Mouse (Mus musculus) lung, postnatal 0 days (tissue): Measurements from ENCODE around the gene Tmc1. TPM values are rescaled to one million over a fixed set of nuclear protein-coding genes. Genes with fewer than 3 reads are reported as not detected.
A peak's percentile ranks its signal among the peaks of the same experiment; 100 is the strongest.

ENCODE experiments used
- ATAC-seq: fragments of 200-750 bp; cut with Nextera tagmentation; 2 replicates; pipeline ENCODE4 v1.8.0; 2017; ENCODE audit warnings: moderate library complexity
- DNase-seq: peaks from one replicate; pipeline ENCODE4 v3.0.0-alpha.2; 2016; ENCODE audit warnings: low spot score
- H3K27ac ChIP-seq: fragments of 300-500 bp; sonication (generic); 2 replicates; pipeline ENCODE4 v1.5.1; 2014; ENCODE audit warnings: antibody characterized with exemption, mild to moderate bottlenecking, low read length, mixed read lengths
- H3K27me3 ChIP-seq: fragments of 300-500 bp; sonication (generic); replicated peaks from 2 replicates; pipeline ENCODE4 v1.6.1; 2014; ENCODE audit warnings: low read length, mixed read lengths; ENCODE audit not compliant: insufficient read depth
- H3K36me3 ChIP-seq: fragments of 300-500 bp; sonication (generic); 2 replicates; pipeline ENCODE4 v1.6.1; 2014; ENCODE audit warnings: low read length, mixed read lengths; ENCODE audit not compliant: insufficient read depth
- H3K4me1 ChIP-seq: fragments of 300-500 bp; sonication (generic); 2 replicates; pipeline ENCODE4 v1.6.1; 2014; ENCODE audit warnings: antibody characterized with exemption, low read depth, low read length, mixed read lengths; ENCODE audit not compliant: insufficient read depth
- H3K4me2 ChIP-seq: fragments of 300-500 bp; sonication (generic); replicated peaks from 2 replicates; pipeline ENCODE4 v1.6.1; 2014; ENCODE audit warnings: low read depth, mild to moderate bottlenecking, low read length, moderate library complexity, mixed read lengths
- H3K4me3 ChIP-seq: fragments of 300-500 bp; sonication (generic); 2 replicates; pipeline ENCODE4 v1.5.1; 2014; ENCODE audit warnings: low read depth, low read length
- H3K9ac ChIP-seq: fragments of 300-500 bp; sonication (generic); replicated peaks from 2 replicates; pipeline ENCODE4 v1.6.1; 2014; ENCODE audit warnings: low read depth, mild to moderate bottlenecking
- H3K9me3 ChIP-seq: fragments of 300-500 bp; sonication (generic); 2 replicates; pipeline ENCODE4 v1.6.1; 2016; ENCODE audit warnings: low read length, mixed read lengths
- CTCF ChIP-seq: IDR thresholded peaks from 2 replicates; pipeline ENCODE4 v1.5.1; 2016; ENCODE audit warnings: antibody characterized with exemption, mild to moderate bottlenecking
- EP300 ChIP-seq: IDR thresholded peaks from 2 replicates; pipeline ENCODE4 v1.6.1; 2016; ENCODE audit warnings: antibody characterized with exemption, mild to moderate bottlenecking, control low read depth
- WGBS: fragments of 180-500 bp; shearing (Covaris S2); extraction: QIAGEN DNeasy Blood & Tissue Kit; methylation state at CpG from one replicate; pipeline ENCODE4 v1.1.7; 2014; 5-methylcytosine and 5-hydroxymethylcytosine counted together
- polyA plus RNA-seq: library from polyadenylated mRNA; unstranded; fragments of >200 nt; fragmentation: Nextera tagmentation; extraction: Ambion mirVana; gene quantifications from 2 replicates; pipeline ENCODE4 v1.2.1, GENCODE M21; 2015

The Tmc1 gene
- polyA plus RNA-seq, 1 experiment from 2014 or later: not detected

DNA sequence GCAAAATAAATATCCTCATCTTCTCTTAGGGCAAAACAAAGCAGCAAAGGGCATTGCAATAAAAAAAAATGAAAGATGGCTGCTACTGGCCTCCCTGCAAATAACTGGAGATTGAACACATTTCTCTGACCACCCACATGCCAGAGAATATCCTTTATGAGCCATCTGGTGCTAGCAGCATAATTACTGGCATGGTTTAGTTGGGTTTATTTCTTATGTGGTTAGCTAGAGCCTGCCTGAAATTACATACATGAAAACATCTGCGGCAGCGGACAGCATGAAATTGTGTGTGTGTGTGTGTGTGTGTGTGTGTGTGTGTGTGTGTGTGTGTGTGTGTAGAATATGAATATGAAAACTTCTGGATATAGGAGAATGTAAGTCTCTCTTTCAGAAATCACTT lies 161.2 kb downstream of the Tmc1 start:
- Histone ChIP-seq H3K4me2 (no peak overlapping the region), H3K9me3 (no peaks in the 10 kb centered on the region), H3K4me1 (no peaks in the 10 kb centered on the region), H3K9ac (no peak overlapping the region), H3K27me3 (no peaks in the 10 kb centered on the region), H3K27ac (no peak overlapping the region), H3K36me3 (no peaks in the 10 kb centered on the region), H3K4me3 (no peak overlapping the region)
- no peak for TF ChIP-seq CTCF
- no peak for TF ChIP-seq EP300
- 100% methylated on average over 2 of the region's 2 CpGs for WGBS
- ATAC-seq (no peak), DNase-seq (no peak)

DNA sequence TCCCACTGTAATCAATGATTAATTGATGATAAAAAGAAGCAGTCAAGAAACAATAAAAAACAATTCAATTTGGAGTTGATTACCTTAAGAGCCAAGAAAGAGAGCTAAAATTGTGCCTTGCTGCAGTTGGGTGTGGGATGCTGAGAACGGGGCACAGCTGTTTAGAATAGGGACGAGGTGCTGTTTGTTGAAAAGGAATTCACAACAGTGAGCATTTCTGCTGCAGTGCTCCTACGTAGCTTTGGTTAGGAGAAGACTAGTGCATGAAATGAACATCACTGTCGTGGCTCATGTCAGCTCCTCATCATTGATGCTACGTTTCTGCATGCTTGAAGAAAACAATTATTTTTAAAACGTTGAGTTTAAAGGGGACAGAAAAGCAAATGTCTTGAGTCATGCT lies 166.7 kb downstream of the Tmc1 start:
- 70% methylated on average over 6 of the region's 6 CpGs for WGBS
- H3K9me3 ChIP-seq: no peaks in the 10 kb centered on the region

DNA sequence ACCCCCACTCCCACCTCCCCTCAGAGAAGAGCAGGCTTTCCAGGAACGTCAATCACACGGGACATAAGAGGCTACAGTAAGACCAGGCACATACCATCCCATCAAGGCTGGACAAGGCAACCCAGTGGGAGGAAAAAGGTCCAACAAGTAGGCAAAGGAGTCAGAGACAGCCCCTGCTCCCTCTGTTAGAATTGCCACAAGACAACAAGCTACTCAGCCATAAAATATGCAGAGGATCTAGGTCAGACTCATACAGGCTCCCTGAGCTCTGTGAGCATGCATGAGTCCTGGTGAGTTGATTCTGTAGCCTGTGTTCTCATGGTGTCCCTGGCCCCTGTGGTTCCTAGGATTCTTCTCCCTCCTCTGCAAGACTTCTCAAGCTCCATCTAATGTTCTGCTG lies 178.3 kb downstream of the Tmc1 start:
- no peak for ATAC-seq
- Histone ChIP-seq H3K9me3 (no peaks in the 10 kb centered on the region), H3K27me3 (no peaks in the 10 kb centered on the region), H3K4me3 (no peak overlapping the region), H3K36me3 (no peaks in the 10 kb centered on the region), H3K27ac (no peak overlapping the region), H3K4me1 (no peaks in the 10 kb centered on the region), H3K4me2 (no peak overlapping the region), H3K9ac (no peak overlapping the region)
- WGBS: 48% methylated on average over 2 of the region's 2 CpGs
- DNase-seq: no peak
- TF ChIP-seq CTCF (no peak), EP300 (no peak)

More for the DNA sequence above, 166.7 kb downstream of the Tmc1 start:
- no peaks in the 10 kb centered on the region for H3K27me3 ChIP-seq
- no peaks in the 10 kb centered on the region for H3K4me1 ChIP-seq
- no peak for ATAC-seq
- no peak for DNase-seq
- TF ChIP-seq EP300: no peak
- H3K4me3 ChIP-seq: no peak overlapping the region
- no peak overlapping the region for H3K9ac ChIP-seq
- no peak overlapping the region for H3K4me2 ChIP-seq
- H3K36me3 ChIP-seq: no peaks in the 10 kb centered on the region
- no peak overlapping the region for H3K27ac ChIP-seq

DNA sequence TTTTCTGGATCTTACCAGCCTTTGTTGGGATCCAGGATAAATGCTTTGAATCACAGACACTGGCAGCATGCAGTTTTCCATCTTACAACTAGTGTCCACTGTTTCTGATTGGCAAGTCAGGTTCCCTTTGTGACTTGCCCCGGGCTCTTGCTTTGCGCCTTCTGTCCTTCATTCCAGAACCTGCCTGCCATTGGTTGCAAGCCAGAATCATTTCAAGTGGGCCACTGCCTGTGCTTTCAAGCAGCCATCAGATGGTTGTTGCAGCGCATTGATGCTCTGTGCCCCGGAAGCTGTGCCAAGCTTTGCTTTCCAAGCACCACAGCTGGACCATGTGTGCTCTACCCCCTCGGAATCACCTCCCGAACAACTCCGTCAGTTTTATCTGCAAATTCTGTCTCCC lies 180.1 kb downstream of the Tmc1 start:
- WGBS: 88% methylated on average over 7 of the region's 7 CpGs
- Histone ChIP-seq H3K4me3 (no peak overlapping the region), H3K27me3 (no peaks in the 10 kb centered on the region), H3K4me2 (no peak overlapping the region), H3K4me1 (no peaks in the 10 kb centered on the region), H3K36me3 (no peaks in the 10 kb centered on the region), H3K9ac (no peak overlapping the region), H3K9me3 (no peaks in the 10 kb centered on the region), H3K27ac (no peak overlapping the region)
- ATAC-seq (no peak), DNase-seq (no peak)
- no peak for TF ChIP-seq EP300

DNA sequence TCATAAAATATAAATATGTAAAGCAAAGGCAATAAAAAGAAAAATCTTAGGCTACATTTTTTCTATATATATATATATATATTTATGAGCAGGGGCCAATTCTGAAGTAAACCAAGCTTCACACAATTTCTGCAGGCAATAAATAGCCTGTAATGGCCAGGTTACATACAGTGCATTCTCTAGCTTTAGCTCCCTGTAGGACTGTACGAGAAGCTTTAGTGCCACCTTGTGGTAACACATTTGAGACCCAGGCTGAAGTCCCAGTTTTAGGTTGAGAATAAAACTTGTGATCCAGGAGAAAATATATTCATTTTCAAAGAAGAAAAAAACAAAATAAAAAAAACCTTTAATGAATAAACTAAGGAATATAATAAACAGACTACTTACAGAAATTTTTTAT lies 189.8 kb downstream of the Tmc1 start:
- 3% methylated on average over 1 of the region's 1 CpGs for WGBS
- Histone ChIP-seq H3K9me3 (no peaks in the 10 kb centered on the region), H3K27me3 (no peaks in the 10 kb centered on the region), H3K9ac (no peak overlapping the region), H3K36me3 (no peaks in the 10 kb centered on the region), H3K4me2 (no peak overlapping the region), H3K4me1 (peaks cover 4% of the 10 kb centered on the region), H3K27ac (no peak overlapping the region), H3K4me3 (no peak overlapping the region)
- TF ChIP-seq EP300: no peak
- peak; percentile 76 for TF ChIP-seq CTCF
- ATAC-seq: no peak
- DNase-seq: peak; percentile 74

DNA sequence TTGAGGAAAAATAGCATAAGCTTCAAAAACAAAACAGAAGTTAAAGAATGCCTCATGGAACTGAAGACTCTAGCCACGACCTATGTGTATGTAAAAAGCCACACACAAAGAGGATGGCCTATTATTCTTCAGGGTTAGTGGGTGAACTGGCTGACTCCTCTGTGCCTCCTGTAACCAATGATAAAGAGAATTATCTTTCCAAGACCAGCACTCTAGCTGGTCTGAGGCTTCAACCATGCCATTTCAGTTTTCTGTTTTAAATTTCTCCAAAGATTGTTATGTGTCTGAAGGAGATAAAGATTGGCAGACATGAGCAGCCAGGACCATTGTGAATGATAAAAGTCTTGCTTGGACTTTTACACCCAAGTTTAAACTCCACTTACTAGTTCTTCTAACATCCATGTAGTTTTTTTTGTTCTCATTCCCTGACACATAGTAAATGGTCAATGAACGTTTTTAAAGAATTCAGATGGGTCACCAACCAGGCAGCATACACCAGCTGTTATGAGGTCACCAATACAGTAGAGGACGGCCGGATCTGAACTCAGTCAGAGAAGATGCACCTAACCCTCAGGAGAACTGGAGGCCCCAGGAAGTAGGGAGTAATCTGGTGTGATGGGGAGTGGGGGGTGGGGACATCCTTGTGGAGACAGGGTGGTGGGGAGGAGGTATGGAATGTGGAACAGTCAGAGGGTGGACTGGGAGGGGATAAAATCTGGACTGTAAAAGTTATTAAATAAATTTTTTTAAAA lies 192.2 kb downstream of the Tmc1 start:
- Histone ChIP-seq H3K4me1 (peaks cover 4% of the 10 kb centered on the region), H3K36me3 (no peaks in the 10 kb centered on the region), H3K4me2 (no peak overlapping the region), H3K27ac (no peak overlapping the region), H3K4me3 (no peak overlapping the region), H3K9me3 (no peaks in the 10 kb centered on the region), H3K9ac (no peak overlapping the region), H3K27me3 (no peaks in the 10 kb centered on the region)
- ATAC-seq (no peak), DNase-seq (no peak)
- TF ChIP-seq CTCF (no peak), EP300 (no peak)
- 57% methylated on average over 4 of the region's 4 CpGs for WGBS

DNA sequence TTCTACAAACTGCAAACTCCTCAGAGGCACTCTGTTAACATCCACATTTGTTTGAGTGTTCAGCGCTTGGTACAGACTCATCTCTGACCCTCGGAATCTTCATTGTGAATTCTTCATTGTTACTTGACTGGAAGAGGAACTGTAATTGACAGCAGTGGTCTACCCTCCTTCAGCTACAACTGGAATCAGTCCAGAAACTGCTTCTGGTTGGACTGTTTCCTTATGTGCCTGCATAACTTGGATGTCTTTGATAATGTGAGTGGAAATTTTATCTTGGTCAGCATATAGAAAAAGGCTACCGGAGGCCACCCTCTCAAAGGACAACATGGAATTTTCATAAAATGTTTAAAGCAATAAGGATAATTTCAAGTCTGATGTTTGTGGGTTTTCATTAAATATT lies 192.9 kb downstream of the Tmc1 start:
- Histone ChIP-seq H3K27ac (no peak overlapping the region), H3K4me2 (no peak overlapping the region), H3K36me3 (no peaks in the 10 kb centered on the region), H3K9ac (no peak overlapping the region), H3K27me3 (no peaks in the 10 kb centered on the region), H3K4me1 (peaks cover 4% of the 10 kb centered on the region), H3K4me3 (no peak overlapping the region), H3K9me3 (no peaks in the 10 kb centered on the region)
- DNase-seq (no peak), ATAC-seq (no peak)
- WGBS: 26% methylated on average over 3 of the region's 3 CpGs
- TF ChIP-seq EP300: no peak
- TF ChIP-seq CTCF: no peak
